Mouse (Mus musculus) lung, postnatal 0 days (tissue): ENCODE measurements around the gene Aff3.

Experiments
- CTCF ChIP-seq: IDR thresholded peaks from 2 replicates; pipeline ENCODE4 v1.5.1; 2016; ENCODE audit warnings: antibody characterized with exemption, mild to moderate bottlenecking
- EP300 ChIP-seq: IDR thresholded peaks from 2 replicates; pipeline ENCODE4 v1.6.1; 2016; ENCODE audit warnings: antibody characterized with exemption, mild to moderate bottlenecking, control low read depth

DNA sequence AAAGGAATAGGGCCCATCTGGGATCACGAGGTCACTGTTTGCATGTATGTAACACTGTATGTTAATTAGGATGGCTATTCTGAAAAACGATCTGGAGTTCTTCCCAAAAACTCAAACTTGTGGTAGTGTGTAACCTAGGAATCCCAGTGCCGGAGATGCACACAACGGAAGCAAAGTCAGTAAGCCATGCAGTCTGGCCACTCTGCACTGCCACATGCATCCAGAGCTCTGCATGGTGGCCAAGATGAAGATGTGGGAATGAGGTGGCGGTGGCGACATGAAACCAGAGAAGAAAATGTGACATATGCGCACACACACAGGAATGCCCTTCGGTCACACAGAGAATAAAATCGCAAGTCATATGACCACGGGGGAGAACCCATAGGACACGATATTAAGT lies 143.1 kb downstream of the Aff3 start:
- TF ChIP-seq CTCF, result no peak
- TF ChIP-seq EP300, result no peak
